ENCODE assay signal across 8 mouse cellular contexts in genomic region chr3:146781131-146781530, GRCm38 (mm10). TPM values are rescaled to one million over a fixed set of nuclear protein-coding genes. Genes with fewer than 3 reads are reported as not detected.
DNase-seq lines count a peak whose midpoint lies in the region; ATAC-seq lines count a peak whose summit lies in the region.

No protein-coding gene starts in this region.

- no peak overlapping the region for H3K4me3 ChIP-seq in forebrain, embryonic 10.5 days
- H3K4me3 ChIP-seq in forebrain, embryonic 15.5 days, result no peak overlapping the region
- H3K4me3 ChIP-seq in embryonic facial prominence, embryonic 13.5 days, result no peak overlapping the region
- no peak overlapping the region for H3K4me3 ChIP-seq in limb, embryonic 10.5 days
- H3K4me3 ChIP-seq in midbrain, embryonic 12.5 days, result no peak overlapping the region

- no peaks in the 10 kb centered on the region for H3K36me3 ChIP-seq in forebrain, embryonic 10.5 days (replicated peaks)
- no peaks in the 10 kb centered on the region for H3K36me3 ChIP-seq in forebrain, embryonic 15.5 days
- H3K36me3 ChIP-seq in embryonic facial prominence, embryonic 13.5 days, result no peaks in the 10 kb centered on the region
- no peaks in the 10 kb centered on the region for H3K36me3 ChIP-seq in limb, embryonic 10.5 days
- no peaks in the 10 kb centered on the region for H3K36me3 ChIP-seq in midbrain, embryonic 12.5 days

- ATAC-seq in forebrain, embryonic 15.5 days (replicated peaks), result no peak
- no peak for ATAC-seq in embryonic facial prominence, embryonic 13.5 days (ENCODE audit: insufficient number of reproducible peaks, insufficient read depth, low FRiP score, low TSS enrichment, low read depth)
- no peak for ATAC-seq in midbrain, embryonic 12.5 days (ENCODE audit: low FRiP score, low read depth)

- H3K4me2 ChIP-seq in forebrain, embryonic 15.5 days (replicated peaks), result no peak overlapping the region
- peak overlapping the region; percentile 51 for H3K4me2 ChIP-seq in embryonic facial prominence, embryonic 13.5 days
- H3K4me2 ChIP-seq in midbrain, embryonic 12.5 days (replicated peaks), result peak overlapping the region; percentile 15; the same call in 1 of the 2 replicates

- intact Hi-C loops in heart, postnatal 36 days (cut with DNase I), result loop anchor here (5.0 kb wide), 3 partner anchors 94 to 434 kb away; partner anchors contain the start of genes Rpf1 and Samd13

- 37% methylated on average over 11 of the region's 11 CpGs for WGBS in forebrain, embryonic 10.5 days
- WGBS in forebrain, embryonic 15.5 days, result 15% methylated on average over 11 of the region's 11 CpGs
- 11% methylated on average over 11 of the region's 11 CpGs for WGBS in embryonic facial prominence, embryonic 13.5 days
- WGBS in limb, embryonic 10.5 days, result 31% methylated on average over 11 of the region's 11 CpGs
- WGBS in midbrain, embryonic 12.5 days, result 25% methylated on average over 11 of the region's 11 CpGs

- no peak overlapping the region for H3K9ac ChIP-seq in forebrain, embryonic 15.5 days (replicated peaks)
- H3K9ac ChIP-seq in embryonic facial prominence, embryonic 13.5 days, result peak overlapping the region; percentile 44
- no peak overlapping the region for H3K9ac ChIP-seq in midbrain, embryonic 12.5 days (replicated peaks)

- peaks cover 14% of the 10 kb centered on the region for H3K4me1 ChIP-seq in forebrain, embryonic 10.5 days
- H3K4me1 ChIP-seq in forebrain, embryonic 15.5 days, result peaks cover 20% of the 10 kb centered on the region
- H3K4me1 ChIP-seq in embryonic facial prominence, embryonic 13.5 days, result peaks cover 11% of the 10 kb centered on the region
- peaks cover 13% of the 10 kb centered on the region; the same call in 1 of the 2 replicates for H3K4me1 ChIP-seq in limb, embryonic 10.5 days
- peaks cover 5% of the 10 kb centered on the region for H3K4me1 ChIP-seq in midbrain, embryonic 12.5 days

- DNase-seq in forebrain, embryonic 10.5 days (ENCODE audit: extremely low spot score, low spot score), result no peak
- DNase-seq in heart, postnatal 36 days, result peak; percentile 26 to 50
- DNase-seq in limb, embryonic 10.5 days (ENCODE audit: low spot score), result peak; percentile 57
- DNase-seq in thymus, postnatal 4 days, result peak; percentile 59
- no peak for DNase-seq in right cerebral cortex, adult 18-20 months

- no peaks in the 10 kb centered on the region for H3K27me3 ChIP-seq in forebrain, embryonic 10.5 days (ENCODE audit: poor library complexity, severe bottlenecking)
- no peaks in the 10 kb centered on the region for H3K27me3 ChIP-seq in forebrain, embryonic 15.5 days
- no peaks in the 10 kb centered on the region for H3K27me3 ChIP-seq in embryonic facial prominence, embryonic 13.5 days
- no peaks in the 10 kb centered on the region for H3K27me3 ChIP-seq in limb, embryonic 10.5 days (ENCODE audit: low read depth, poor library complexity, severe bottlenecking)
- H3K27me3 ChIP-seq in midbrain, embryonic 12.5 days, result no peaks in the 10 kb centered on the region

- H3K27ac ChIP-seq in forebrain, embryonic 10.5 days, result 0 out of 2 replicates have a peak overlapping the region, but pooled peaks have one; percentile 15
- H3K27ac ChIP-seq in forebrain, embryonic 15.5 days (replicated peaks), result no peak overlapping the region
- H3K27ac ChIP-seq in embryonic facial prominence, embryonic 13.5 days, result peak overlapping the region; percentile 48
- H3K27ac ChIP-seq in limb, embryonic 10.5 days, result peak overlapping the region; percentile 67; the same call in 1 of the 2 replicates
- 0 out of 2 replicates have a peak overlapping the region, but pooled peaks have one; percentile 39 for H3K27ac ChIP-seq in midbrain, embryonic 12.5 days (replicated peaks)

- H3K9me3 ChIP-seq in forebrain, embryonic 10.5 days, result no peaks in the 10 kb centered on the region
- H3K9me3 ChIP-seq in forebrain, embryonic 15.5 days, result no peaks in the 10 kb centered on the region
- H3K9me3 ChIP-seq in embryonic facial prominence, embryonic 13.5 days, result no peaks in the 10 kb centered on the region
- H3K9me3 ChIP-seq in limb, embryonic 10.5 days (replicated peaks), result no peaks in the 10 kb centered on the region
- no peaks in the 10 kb centered on the region for H3K9me3 ChIP-seq in midbrain, embryonic 12.5 days

RNA-seq across cellular contexts. Expression of gene Prkacb, which starts 31.7 kb away (rescaled TPM):
- 54.7 and 57.3 TPM in 2 replicates for polyA plus RNA-seq in forebrain, embryonic 10.5 days (2016; fragmentation: Nextera tagmentation; extraction: Ambion mirVana)
- 150 and 162 TPM in 2 replicates for polyA plus RNA-seq in forebrain, embryonic 15.5 days (2015; fragmentation: Nextera tagmentation; extraction: Ambion mirVana)
- polyA plus RNA-seq in embryonic facial prominence, embryonic 13.5 days (2015; fragmentation: Nextera tagmentation; extraction: Ambion mirVana), result 69.1 and 72.4 TPM in 2 replicates
- total RNA-seq in heart, postnatal 36 days (2021), result 10 to 100 TPM; 60.6 to 62.4 TPM
- polyA plus RNA-seq in limb, embryonic 10.5 days (2016; fragmentation: Nextera tagmentation; extraction: Ambion mirVana), result 62.3 and 76.2 TPM in 2 replicates
- 100 and 103 TPM in 2 replicates for polyA plus RNA-seq in midbrain, embryonic 12.5 days (2016; fragmentation: Nextera tagmentation; extraction: Ambion mirVana)

Comparison
In these comparisons a context has a peak if more than half of its experiments do, and no peak if none do; other contexts are left out.
1. DNase-seq: peak in heart, postnatal 36 days (2 of 2), limb, embryonic 10.5 days (single experiment) and thymus, postnatal 4 days (single experiment); none in forebrain, embryonic 10.5 days (single experiment) and right cerebral cortex, adult 18-20 months (single experiment).